Mouse (Mus musculus) cortical plate, adult 2 months (tissue): ENCODE data around the gene Kirrel3. TPM values are rescaled to one million over a fixed set of nuclear protein-coding genes. Genes with fewer than 3 reads are reported as not detected.

Source experiments
- H3K27ac ChIP-seq: fragments of 200-500 bp; 2 replicates; pipeline ENCODE4 v1.5.1; 2012; ENCODE audit warnings: low read length, control low read depth, inconsistent platforms; ENCODE audit not compliant: insufficient read depth
- H3K4me1 ChIP-seq: fragments of 200-500 bp; 2 replicates; pipeline ENCODE4 v1.6.1; 2011; ENCODE audit warnings: low read length; ENCODE audit not compliant: control insufficient read depth, insufficient read depth
- H3K4me3 ChIP-seq: fragments of 200-500 bp; 2 replicates; pipeline ENCODE4 v1.5.1; 2011; ENCODE audit warnings: mild to moderate bottlenecking, low read length, control low read depth; ENCODE audit not compliant: insufficient read depth
- CTCF ChIP-seq: fragments of 200-500 bp; IDR thresholded peaks from 2 replicates; pipeline ENCODE4 v1.5.1; 2011; ENCODE audit warnings: mild to moderate bottlenecking, control low read depth, low read length; ENCODE audit not compliant: insufficient read depth; ENCODE audit errors: extremely low read depth
- POLR2A ChIP-seq: fragments of 200-500 bp; IDR thresholded peaks from 2 replicates; pipeline ENCODE4 v1.6.1; 2011; ENCODE audit warnings: mild to moderate bottlenecking, low read length, control low read depth; ENCODE audit not compliant: insufficient read depth; ENCODE audit errors: extremely low read depth
- polyA plus RNA-seq: library from polyadenylated mRNA; depleted of rRNA; stranded (reverse); fragments of >200 nt; gene quantifications from 2 replicates; pipeline ENCODE4 v1.2.3, GENCODE M21; 2012

The Kirrel3 gene
- polyA plus RNA-seq, 1 experiment, result 23.1 TPM

DNA sequence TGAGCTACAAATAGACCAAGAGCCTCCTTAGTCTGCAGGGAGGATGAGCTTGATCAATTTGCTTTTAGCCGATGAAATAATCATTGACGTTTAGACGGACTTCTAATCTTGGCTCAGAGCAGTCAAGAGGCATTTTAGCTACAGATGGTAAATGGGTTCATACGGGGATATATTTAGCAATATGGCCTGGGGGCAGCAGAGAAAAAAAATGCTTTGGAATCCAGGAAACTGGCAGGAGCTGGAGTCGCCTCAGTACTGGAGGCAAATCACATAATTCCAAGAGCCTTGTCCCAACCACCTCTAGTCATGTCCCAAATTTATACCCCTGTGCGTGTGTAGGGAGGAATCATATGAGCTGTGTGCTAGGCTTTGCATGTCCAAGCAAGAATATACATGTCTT is 132.4 kb downstream of the Kirrel3 start:
- Histone ChIP-seq H3K27ac (no peak overlapping the region), H3K4me3 (no peak overlapping the region), H3K4me1 (peaks cover 1% of the 10 kb centered on the region; the same call in 1 of the 2 replicates)
- TF ChIP-seq POLR2A (no peak), CTCF (no peak)

DNA sequence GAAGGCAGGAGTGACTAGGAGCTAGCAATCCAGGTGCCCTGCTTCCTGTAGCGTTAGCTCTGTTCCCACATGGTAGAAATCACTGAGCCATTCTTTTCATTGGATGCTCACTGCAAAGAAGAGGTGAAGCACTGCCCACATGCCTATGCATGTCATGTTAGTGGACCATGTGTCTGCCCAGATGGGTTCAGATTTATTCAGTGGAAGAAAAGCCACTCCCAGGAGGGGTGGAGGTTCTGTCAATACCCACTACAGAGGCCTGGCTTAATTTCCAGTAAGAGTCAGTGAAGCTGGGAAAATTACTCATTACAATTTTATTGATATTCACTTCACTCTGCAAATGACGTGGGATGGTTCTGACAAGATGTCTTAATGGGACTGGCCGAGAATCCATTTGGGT is 134.2 kb downstream of the Kirrel3 start:
- TF ChIP-seq CTCF (no peak), POLR2A (no peak)
- H3K4me3 ChIP-seq, result no peak overlapping the region
- peaks cover 1% of the 10 kb centered on the region; the same call in 1 of the 2 replicates for H3K4me1 ChIP-seq
- no peak overlapping the region for H3K27ac ChIP-seq

- H3K4me3 ChIP-seq, result no peak overlapping the region
- peaks cover 4% of the 10 kb centered on the region for H3K4me1 ChIP-seq
- TF ChIP-seq CTCF (no peak), POLR2A (no peak)
- no peak overlapping the region for H3K27ac ChIP-seq
Measured at GRCm38 (mm10) chr9:34623526-34623925, 137.8 kb downstream of the Kirrel3 start.

GRCm38 (mm10) chr9:34624021-34624420 is 138.3 kb downstream of the Kirrel3 start:
- H3K27ac ChIP-seq, result no peak overlapping the region
- TF ChIP-seq POLR2A (no peak), CTCF (no peak)
- peaks cover 4% of the 10 kb centered on the region for H3K4me1 ChIP-seq
- no peak overlapping the region for H3K4me3 ChIP-seq

DNA sequence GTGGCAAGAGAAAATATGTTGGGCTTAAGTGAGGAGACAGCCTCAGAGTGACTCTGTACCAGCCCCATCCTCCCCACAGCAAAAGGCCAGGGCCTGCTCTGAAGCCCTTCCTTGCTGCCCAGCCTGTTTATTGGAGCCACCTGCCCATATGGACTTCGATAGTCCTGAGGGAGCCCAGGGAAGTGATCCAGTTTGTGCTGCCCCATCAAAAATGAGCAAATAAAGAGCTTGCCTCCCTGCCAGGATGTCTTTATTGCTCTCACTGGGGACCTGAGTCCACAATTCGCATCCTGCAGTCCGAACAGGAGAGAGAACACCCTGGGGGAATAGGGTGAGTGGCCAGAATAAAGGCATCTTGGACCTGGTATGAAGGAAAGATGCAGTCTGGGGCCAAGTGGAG is 143.1 kb downstream of the Kirrel3 start:
- Histone ChIP-seq H3K4me1 (peaks cover 4% of the 10 kb centered on the region), H3K4me3 (no peak overlapping the region)
- TF ChIP-seq POLR2A (no peak), CTCF (no peak)

GRCm38 (mm10) chr9:34635696-34636095 is 150.0 kb downstream of the Kirrel3 start:
- TF ChIP-seq CTCF (no peak), POLR2A (no peak)
- no peaks in the 10 kb centered on the region for H3K4me1 ChIP-seq
- no peak overlapping the region for H3K27ac ChIP-seq
- H3K4me3 ChIP-seq, result no peak overlapping the region

More for the DNA sequence above, 143.1 kb downstream of the Kirrel3 start:
- H3K27ac ChIP-seq, result no peak overlapping the region

GRCm38 (mm10) chr9:34643917-34644316 is 158.2 kb downstream of the Kirrel3 start:
- Histone ChIP-seq H3K4me3 (no peak overlapping the region), H3K27ac (no peak overlapping the region), H3K4me1 (no peaks in the 10 kb centered on the region)
- no peak for TF ChIP-seq CTCF
- no peak for TF ChIP-seq POLR2A

DNA sequence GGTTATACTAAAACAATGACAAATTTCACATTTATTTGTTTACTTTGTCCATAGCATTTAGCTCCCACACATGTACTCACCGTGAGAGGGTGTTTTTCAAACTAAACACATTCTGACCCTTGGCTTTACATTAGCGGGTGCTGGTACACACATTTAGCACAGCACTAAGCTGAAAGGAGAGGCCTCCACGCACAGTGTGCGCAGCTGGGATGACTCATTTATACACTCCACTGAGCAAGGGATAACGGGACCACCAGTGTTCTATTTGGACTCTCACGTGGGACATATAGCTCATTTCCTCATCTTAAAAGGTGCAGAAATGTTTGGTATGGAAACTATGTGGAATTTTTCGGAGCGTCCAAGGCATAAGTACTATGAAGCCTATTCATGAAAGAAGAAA is 158.7 kb downstream of the Kirrel3 start:
- no peak overlapping the region for H3K27ac ChIP-seq
- no peaks in the 10 kb centered on the region for H3K4me1 ChIP-seq
- TF ChIP-seq POLR2A, result no peak
- TF ChIP-seq CTCF, result no peak
- H3K4me3 ChIP-seq, result no peak overlapping the region

DNA sequence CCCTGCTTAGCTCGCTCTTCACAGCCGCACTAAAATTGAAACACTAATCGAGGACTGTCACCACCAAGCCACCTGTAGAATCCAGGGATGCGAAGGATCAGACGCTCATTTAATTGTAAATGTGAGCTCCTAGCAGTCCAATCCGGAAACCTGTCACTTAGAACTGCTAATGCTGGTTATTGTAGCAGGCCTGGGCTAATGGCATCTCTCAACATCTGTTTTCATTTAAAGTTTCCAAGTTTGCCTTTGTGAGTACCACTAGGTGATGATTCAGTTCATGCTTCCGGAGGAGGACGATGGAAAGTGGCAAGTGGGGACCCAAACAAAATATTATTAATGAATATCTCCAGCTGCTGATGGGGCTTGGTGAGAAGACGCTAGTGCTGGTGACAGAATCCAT is 161.1 kb downstream of the Kirrel3 start:
- Histone ChIP-seq H3K4me1 (no peaks in the 10 kb centered on the region), H3K4me3 (no peak overlapping the region), H3K27ac (no peak overlapping the region)
- TF ChIP-seq CTCF, result no peak
- TF ChIP-seq POLR2A, result no peak

GRCm38 (mm10) chr9:34652278-34652677 is 166.6 kb downstream of the Kirrel3 start:
- Histone ChIP-seq H3K4me3 (no peak overlapping the region), H3K4me1 (no peaks in the 10 kb centered on the region), H3K27ac (no peak overlapping the region)
- no peak for TF ChIP-seq CTCF
- no peak for TF ChIP-seq POLR2A

DNA sequence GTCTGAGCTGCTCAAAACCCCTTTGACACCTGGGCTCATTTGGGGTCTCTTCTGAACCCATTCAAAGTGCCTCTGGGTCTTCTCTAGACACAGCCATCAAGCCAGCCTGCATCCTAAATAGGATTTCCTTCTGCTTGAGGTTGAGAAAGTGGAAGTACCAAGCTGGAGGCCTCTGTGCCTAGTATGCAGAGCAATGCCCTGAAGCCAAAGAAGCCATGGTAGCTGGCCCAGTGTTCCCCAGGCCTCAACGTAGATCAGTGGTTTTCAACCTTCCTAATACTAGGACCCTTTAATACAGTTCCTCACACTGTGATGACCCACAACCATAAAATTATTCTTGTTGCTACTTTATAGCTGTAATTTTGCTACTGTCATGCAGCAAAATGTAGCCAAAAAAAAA is 167.4 kb downstream of the Kirrel3 start:
- H3K4me1 ChIP-seq, result no peaks in the 10 kb centered on the region
- H3K27ac ChIP-seq, result no peak overlapping the region
- no peak overlapping the region for H3K4me3 ChIP-seq
- TF ChIP-seq CTCF (no peak), POLR2A (no peak)
